Mouse (Mus musculus): Measurements from ENCODE around the gene Isg15.

DNA sequence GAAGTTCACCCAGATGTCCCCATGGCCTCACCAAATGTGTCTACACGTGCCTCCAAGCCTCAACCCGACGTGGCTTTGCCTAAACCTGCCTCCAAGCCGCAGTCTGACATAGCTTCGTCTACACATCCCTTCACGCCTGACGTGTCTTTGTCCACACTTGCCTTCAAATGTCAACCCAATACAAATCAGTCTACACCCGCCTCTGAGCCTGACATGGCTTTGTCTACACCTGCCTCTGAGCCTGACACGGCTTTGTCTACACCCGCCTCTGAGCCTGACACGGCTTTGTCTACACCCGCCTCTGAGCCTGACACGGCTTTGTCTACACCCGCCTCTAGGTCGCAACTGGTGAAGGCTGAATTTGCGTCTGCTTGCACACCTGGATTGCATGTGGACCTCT is 17.2 kb upstream of the Isg15 start:
- TF ChIP-seq CTCF (IDR thresholded peaks at IDR 0.05; ENCODE audit: control insufficient read depth, insufficient read depth, insufficient replicate concordance, low read depth, low read length) (no peak), POLR2A (IDR thresholded peaks at IDR 0.05; ENCODE audit: control insufficient read depth, low read depth, low read length) (no peak)
